Mouse (Mus musculus) heart, adult 2 months (tissue): ENCODE data around the gene Tbc1d5.

Source experiments
- CTCF ChIP-seq: fragments of 200-600 bp; IDR thresholded peaks from 2 replicates; pipeline ENCODE4 v1.8.1; 2022; ENCODE audit warnings: antibody characterized with exemption, mild to moderate bottlenecking, moderate library complexity
- EP300 ChIP-seq: fragments of 200-500 bp; IDR thresholded peaks from 2 replicates; pipeline ENCODE4 v1.6.1; 2011; ENCODE audit warnings: low read depth, low read length, control low read depth; ENCODE audit not compliant: insufficient read depth
- POLR2A ChIP-seq: fragments of 200-500 bp; IDR thresholded peaks from 2 replicates; pipeline ENCODE4 v1.6.1; 2011; ENCODE audit warnings: mild to moderate bottlenecking, low read depth, low read length, control low read depth; ENCODE audit not compliant: insufficient read depth

DNA sequence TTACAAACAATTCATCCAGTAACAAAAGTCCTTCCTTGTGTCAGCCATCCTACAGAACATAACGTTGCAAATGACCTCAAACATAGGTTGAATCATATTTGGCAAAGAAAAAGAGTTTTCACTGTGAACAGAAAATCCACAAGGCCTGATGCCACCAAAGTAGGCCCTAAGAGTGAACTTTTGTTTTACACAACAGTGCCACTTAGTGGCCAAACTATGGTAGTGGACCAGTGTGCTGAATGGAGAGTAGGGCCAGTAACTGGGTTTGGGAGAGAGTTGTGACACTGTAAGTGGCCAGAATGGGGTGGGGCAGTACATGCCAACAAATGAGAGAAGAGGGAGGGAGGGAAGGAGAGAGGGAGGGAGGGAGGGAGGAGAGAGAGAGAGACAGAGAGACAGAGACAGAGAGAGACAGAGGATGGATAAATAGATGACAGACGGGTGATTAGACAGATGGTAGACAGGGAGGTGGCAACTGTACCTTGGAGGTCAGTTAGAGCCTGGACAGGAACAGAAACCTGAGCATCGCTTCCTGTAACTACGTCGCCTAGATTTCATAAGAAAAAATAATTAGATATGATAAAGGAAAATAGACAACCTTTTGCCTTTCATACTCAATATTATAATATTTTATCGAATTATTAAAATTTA lies 383.6 kb downstream of the Tbc1d5 start:
- TF ChIP-seq POLR2A (no peak), EP300 (no peak), CTCF (peak; percentile 87)
